Mouse (Mus musculus): ENCODE measurements around the gene Mfap1b. TPM values are rescaled to one million over a fixed set of nuclear protein-coding genes. Genes with fewer than 3 reads are reported as not detected.
A peak's percentile ranks its signal among the peaks of the same experiment; 100 is the strongest.

Mfap1b gene
- total RNA-seq, 2 experiments from 2014 or later: 39.9 to 40.9 TPM

DNA sequence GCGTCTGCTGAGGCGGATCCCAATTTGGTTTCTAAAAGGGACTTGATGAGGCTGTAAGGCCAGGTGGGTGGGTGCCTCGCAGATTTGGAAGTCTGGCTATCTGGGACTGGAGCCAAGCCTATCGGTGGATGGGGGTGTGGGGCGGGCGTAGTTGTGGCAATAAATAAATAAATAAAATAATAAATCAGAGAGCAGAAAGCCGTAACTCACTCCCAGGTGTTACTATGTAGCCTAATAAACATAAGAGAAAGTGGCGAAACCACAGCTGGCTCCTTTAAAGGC lies 30.9 kb downstream of the Mfap1b start:
- intact Hi-C loops (cut with DNase I): no loop called here
- no peak for DNase-seq (ENCODE audit: low spot score in 2 of 2)

DNA sequence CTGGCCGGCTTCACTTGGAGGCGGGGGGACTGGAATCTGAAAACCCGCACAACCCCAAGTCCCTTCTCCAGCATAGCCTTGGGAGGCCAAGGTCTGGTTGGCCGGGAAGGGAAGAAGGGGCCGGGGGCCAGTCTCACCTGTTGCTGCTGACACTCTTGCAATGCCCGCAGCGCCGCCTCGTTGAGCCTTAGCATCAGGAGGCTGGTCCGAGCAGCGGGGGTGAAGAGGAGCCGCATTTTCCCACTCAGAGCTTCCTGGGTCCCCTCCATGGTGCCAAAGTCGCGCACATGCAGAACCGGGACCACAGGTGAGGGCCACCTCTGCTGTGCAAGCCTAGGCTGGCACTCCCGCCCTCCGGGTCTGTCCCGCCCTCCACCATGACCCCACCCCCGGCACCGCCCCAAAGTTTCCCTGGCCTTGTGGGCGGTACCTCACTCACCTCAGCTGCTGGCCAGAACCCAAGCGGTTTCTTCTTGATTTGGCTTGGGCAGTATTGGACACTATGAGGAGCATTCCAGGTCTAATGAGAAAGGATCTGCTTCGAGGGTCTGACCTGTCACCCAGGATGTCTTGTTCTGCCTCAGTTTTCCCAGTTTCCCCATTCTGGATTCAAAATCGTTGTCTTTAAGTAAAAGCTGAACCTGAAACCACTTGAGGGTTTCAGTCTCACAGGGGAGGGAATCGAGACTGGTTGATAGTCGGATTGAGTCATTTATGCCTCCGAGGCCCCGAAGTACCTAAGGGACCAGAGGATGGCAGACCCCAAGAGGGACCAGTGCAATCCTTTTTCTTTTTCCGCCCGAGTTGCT lies 31.4 kb downstream of the Mfap1b start:
- intact Hi-C loops (cut with DNase I): no loop called here
- DNase-seq (ENCODE audit: low spot score in 2 of 2): no peak

DNA sequence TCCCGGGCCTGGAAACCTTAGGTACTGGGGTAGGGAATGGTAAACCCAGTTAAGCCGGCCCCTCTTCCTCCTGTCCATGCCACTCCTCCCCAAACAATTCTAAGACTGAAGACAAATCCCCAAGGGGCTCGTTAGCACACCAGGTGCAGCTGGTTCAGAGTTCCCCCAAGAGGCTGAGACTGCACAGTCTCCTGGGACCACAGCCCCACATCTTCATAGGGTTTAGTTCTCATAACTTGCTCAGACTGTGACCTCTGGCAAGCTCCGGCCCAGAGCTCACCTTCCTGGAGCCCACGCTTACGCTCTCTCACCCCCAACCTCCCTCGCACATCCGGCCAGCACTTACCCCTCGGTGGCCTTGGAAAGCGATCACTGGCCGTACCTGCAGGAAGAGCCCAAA lies 32.1 kb downstream of the Mfap1b start:
- no peak for DNase-seq (ENCODE audit: low spot score in 2 of 2)

DNA sequence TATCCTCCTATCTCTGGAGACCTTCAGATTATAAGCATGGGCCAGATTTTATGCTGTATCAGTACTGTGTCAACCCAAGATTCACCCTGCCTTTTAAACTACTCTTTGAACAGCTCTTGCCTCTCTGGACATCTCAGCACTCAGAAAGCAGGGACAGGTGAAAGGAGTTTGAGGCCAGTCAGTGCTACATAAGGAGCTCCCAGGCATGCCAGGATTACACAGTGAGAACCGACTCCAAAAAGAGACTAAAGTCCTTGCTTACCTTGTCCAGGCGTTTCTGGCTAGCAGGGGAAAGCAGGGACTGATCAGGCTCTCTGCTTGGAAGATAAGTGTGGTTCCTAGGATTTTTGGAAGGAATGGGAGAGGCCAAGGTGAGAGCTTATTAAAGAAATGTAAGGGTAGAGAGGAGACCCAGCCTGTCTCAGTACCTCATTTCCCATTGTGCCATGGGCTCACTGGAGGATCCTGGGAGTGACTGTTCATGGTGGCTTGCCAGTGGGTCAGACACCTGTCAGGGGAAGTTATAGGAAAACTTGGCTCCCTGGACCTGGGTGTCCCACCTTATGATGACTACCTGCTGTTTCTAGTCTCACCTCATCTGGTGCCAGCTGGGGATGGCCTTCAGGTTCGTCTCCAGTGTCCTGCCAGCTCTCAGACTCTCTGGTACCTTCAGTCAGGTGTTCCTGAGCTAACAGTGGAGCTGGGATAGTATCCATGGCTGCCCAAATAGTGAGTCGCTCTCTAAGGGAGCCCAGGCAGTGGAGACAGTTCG lies 32.8 kb downstream of the Mfap1b start:
- intact Hi-C loops (cut with DNase I): no loop called here
- no peak for DNase-seq (ENCODE audit: low spot score in 2 of 2)

More for the DNA sequence above, 32.1 kb downstream of the Mfap1b start:
- intact Hi-C loops (cut with DNase I): no loop called here

DNA sequence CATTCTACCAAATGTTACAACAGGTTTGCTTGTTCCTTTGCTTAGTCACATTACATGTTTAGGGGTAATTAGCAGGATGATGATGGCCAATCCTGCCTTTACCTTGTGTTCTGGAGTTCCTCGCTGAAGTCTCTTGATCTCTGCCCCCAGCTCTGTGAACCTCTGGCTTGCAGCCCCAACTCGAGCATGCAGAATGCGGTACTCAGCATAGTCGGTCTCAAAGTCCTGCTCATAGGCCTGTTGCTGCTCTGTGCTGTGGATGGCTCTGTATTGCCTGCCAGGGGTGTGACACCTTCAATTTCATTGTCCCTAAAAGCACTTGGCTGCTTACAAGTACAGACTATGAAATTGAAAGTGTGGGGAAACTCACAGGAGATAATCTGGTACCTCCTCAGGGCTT lies 34.1 kb downstream of the Mfap1b start:
- no peak for DNase-seq (ENCODE audit: low spot score in 2 of 2)
- intact Hi-C loops (cut with DNase I): no loop called here

DNA sequence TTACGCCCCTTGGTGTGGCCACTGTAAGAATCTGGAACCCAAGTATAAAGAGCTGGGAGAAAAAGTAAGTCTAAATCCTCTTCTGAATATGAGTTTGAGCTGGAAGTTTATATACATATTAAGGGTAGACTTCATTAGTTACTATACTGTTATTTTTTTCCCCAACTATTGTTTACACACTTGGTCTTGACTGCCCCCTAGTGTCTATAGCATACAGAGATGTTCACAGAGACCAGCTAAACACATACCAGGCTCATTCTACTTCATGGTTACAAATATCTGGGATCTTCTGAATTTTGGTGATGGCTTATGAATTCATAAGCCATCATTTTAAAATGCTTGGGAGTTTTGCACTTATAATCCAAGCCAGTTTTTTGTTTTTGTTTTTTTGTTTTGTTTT lies 39.0 kb downstream of the Mfap1b start:
- no peak for DNase-seq (ENCODE audit: low spot score in 2 of 2)
- intact Hi-C loops (cut with DNase I): no loop called here

DNA sequence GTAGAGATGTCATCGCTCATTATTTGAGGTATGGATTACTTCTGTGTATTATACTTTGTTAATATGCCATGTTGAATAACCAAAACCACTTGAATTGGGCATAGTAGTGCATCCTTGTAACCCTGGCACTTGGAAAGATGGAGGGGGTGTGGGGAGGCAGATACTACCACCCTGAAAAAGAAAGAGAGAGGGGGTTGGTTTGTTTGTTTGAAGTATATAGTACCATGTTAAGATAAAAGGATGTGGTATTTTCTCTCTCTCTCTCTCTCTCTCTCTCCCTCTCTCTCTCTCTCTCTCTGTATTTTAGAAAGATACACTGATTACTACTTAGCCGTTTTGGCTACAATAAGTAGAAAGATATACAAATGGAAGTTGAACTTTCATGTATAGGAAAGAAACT lies 48.0 kb downstream of the Mfap1b start:
- DNase-seq (ENCODE audit: low spot score in 2 of 2): no peak
- intact Hi-C loops (cut with DNase I): no loop called here

DNA sequence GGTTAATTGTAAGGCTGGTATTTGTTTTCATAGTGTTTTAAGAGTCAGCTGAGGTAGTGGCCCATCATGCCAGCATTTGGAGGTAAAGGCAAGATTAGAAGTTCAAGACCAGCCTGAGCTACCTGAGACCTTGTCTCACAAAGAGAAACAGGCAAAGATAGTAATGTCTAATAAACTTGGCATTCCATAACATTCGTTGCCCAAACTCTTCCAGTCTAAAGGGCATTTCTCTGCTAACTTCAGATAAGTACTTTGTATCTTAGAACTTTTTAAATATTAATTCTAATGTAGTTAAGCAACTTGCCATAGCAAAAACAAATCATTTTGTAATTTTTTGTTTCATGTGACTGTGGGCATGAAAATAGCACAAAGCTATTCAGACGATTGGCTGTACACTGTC lies 50.7 kb downstream of the Mfap1b start:
- no peak for DNase-seq (ENCODE audit: low spot score in 2 of 2)
- intact Hi-C loops (cut with DNase I): no loop called here

DNA sequence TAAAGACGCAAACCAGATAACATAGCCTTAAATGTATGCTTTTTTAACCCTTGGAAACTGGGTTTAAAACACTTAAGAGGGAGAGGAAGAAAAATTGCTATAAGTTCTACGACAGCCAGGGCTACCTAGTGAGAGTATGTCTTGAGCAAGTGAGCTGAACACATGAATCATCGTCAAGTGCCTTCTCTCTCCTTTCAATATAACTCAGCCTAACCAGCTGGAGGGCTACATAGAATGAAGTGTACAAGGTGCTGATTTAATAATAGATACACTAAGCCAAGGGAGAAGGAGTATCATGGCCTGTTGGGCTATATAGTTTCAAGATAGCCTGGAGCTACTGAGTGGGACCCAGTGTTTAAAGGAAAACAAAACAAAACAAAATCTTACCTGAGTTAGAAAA lies 55.4 kb downstream of the Mfap1b start:
- DNase-seq (ENCODE audit: low spot score in 2 of 2): no peak
- intact Hi-C loops (cut with DNase I): no loop called here

DNA sequence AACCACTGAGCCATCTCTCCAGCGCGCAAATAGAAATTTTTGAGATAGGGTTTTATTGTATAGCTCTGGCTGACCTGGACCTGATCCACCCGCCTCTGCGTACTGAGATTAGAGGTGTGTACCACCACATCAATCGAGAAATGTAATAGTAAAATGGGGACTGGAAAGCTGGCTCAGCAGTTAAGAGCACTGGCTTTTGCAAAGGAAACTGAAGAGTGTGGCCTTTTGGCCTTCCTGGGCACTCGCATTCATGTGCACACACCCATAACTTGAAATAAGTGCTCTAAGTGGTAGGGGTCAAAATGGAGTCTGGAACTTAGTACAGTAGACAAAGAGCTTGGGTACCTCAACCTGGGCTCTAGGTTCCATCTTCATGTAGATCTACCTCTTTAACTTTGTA lies 57.5 kb downstream of the Mfap1b start:
- intact Hi-C loops (cut with DNase I): no loop called here

DNA sequence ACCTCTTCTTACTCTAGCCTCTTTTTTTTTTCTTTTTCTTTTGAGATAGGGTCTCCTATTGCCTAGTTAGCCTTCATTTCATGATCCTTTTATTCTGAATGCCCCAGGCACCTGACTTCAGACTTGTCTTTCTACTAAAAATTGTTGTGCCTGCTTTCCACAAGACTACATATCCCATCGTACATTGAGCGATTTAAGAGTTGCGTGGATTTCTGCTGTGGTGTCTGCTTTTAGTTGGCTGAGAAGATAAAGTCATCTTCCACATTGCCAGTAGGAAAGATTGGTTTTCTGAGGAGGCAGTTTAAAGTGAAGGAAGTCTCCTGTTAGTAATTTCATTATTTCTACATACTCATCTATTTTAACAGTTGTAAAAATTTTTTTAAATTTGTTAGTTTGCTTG lies 58.3 kb downstream of the Mfap1b start:
- DNase-seq (ENCODE audit: low spot score in 2 of 2): peak; percentile 29 to 52
- intact Hi-C loops (cut with DNase I): no loop called here

More for the DNA sequence above, 57.5 kb downstream of the Mfap1b start:
- no peak for DNase-seq (ENCODE audit: low spot score in 2 of 2)

DNA sequence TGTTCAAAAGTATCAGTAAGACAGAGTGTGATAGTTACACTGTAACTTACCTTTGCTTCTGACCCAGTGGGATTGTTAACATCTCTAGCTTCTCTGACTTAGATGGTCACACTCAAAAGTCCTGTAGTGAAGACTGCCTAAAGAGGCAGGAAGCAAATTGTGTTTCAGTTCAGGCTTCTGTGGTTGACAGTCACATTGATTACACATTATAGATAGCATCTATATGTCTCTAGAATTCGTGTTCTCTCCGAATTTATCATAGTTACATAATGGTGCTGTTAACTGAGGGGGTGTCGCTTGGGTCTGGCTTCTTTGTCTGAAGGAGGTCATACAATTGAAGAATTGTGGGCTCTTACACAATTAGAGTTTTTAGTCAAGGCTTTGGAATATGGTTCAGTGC lies 58.8 kb downstream of the Mfap1b start:
- intact Hi-C loops (cut with DNase I): no loop called here
- no peak for DNase-seq (ENCODE audit: low spot score in 2 of 2)

DNA sequence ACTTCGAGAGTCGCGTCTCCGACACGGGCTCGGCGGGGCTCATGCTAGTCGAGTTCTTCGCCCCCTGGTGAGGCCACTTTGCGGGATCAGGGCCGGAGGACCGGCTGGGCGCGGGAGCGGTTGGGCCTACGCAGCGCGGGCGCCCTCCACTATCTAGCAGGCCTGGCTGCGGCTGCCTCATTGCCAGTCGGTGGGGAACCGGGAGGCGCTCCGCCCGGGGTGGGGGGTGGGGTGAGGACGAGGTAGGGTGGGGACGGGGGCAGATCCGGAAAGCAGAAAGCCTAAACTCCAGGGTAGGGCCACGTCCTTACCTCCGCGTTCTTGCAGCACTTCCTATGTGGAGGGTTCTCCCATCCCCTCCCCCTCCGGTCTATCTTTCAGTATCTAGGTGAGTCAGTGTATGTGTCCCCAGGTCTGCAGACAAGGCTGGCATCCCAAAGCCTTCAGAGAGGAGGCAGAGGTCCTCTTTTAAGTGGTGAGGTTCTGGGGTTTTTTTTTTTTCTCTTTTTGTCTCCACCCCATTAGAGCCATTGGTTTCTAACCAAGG lies 59.7 kb downstream of the Mfap1b start:
- intact Hi-C loops (cut with DNase I): no loop called here
- no peak for DNase-seq (ENCODE audit: low spot score in 2 of 2)

DNA sequence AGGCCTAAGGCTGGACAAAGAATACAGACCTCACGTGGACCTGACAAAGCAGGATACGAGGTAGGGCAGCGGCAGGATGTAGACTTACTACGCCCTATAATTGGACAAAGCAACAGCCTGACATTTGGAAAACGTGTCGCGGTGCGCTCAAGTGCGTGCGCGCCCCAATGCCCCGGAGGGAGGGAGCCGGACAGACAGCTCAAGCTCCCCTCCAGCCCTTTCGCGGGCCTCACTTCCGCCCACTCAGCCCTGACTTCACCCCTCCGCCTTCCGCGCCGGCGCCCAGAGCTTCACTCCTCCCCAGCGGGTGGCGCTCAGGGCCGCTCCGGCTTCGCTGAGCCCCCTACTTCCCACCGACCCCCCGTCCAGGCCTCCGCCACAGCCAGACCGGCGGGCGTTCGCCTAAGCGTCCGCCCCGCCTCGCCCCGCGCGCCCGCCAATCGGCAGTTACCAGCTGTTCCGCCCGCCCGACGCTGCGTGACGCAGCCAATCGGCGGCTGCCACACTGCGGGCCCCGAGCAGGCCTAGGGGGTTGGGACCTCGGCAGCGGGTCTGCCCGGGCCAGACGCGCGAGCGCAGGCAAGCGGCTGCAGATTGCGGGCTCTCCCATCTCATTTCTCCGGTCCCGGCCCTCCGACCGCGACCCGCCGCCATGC lies 60.4 kb downstream of the Mfap1b start, which contains the start of the genes Pdia3 and Catsper2:
Gene Pdia3 (plus strand): TSS at position 389 of the 656 bp plus-strand sequence.
Gene Catsper2 (minus strand): TSS at position 406 of the 656 bp plus-strand sequence.
- intact Hi-C loops (cut with DNase I): no loop called here
- DNase-seq (ENCODE audit: low spot score in 2 of 2): peak; percentile 96

DNA sequence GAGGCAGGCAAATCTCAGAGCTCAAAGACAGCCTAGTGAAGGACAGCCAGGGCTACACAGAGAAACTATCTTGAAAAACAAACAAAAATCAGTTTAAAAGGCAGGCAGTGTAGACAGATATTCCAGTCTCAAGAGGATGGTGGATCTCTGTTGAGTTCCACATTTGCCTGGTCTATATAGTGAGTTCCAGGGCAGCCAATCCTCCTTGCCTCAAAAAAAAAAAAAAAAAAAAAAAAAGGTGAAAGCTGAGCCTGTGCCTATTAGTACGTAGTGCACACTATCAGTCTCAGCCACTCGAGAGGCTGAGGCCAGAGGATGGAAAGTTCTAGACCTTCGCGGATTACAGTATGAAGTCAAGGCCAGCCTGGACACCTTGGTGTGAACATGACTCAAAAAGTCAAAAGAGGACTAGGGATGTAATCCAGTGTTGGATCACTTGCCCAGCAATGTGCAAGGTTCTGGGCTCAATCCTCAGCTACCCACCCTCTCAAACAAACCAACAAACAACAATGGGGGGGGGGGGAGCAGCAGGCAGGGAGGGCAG lies 61.0 kb downstream of the Mfap1b start:
- intact Hi-C loops (cut with DNase I): no loop called here
- no peak for DNase-seq (ENCODE audit: low spot score in 2 of 2)

Small RNAs within 50 kb of the gene (microRNA-seq; reads per million reads assigned to microRNA genes)
- 0 reads per million in 2 experiments for gene Gm22953

Other genes starting within 250 kb of the Mfap1b start
- 100 to 1,000 TPM; 131 to 158 TPM for gene Trp53bp1, start 202.7 kb downstream of the Mfap1b start, total RNA-seq (2021)
- gene Map1a, start 184.5 kb downstream of the Mfap1b start, total RNA-seq (2021): 100 to 1,000 TPM; 524 to 622 TPM
- 100 to 1,000 TPM; 111 to 122 TPM for gene Ppip5k1, start 118.7 kb downstream of the Mfap1b start, total RNA-seq (2021)
- 100 to 1,000 TPM; 371 to 391 TPM for gene Ckmt1, start 116.4 kb downstream of the Mfap1b start, total RNA-seq (2021)
- under 1 TPM; 0.09 to 0.62 TPM for gene Strc, start 86.9 kb downstream of the Mfap1b start, total RNA-seq (2021)
- gene Pdia3, start 60.3 kb downstream of the Mfap1b start, total RNA-seq (2021): 100 to 1,000 TPM; 207 to 216 TPM
- gene Catsper2, start 60.3 kb downstream of the Mfap1b start, total RNA-seq (2021): 1 to 10 TPM; 4.2 to 5.7 TPM
- gene Ell3, start 29.8 kb downstream of the Mfap1b start, total RNA-seq (2021): not detected
- 100 to 1,000 TPM; 188 to 195 TPM for gene Serf2, start 24.9 kb downstream of the Mfap1b start, total RNA-seq (2021)
- gene Hypk, start 20.8 kb downstream of the Mfap1b start, total RNA-seq (2021): 10 to 100 TPM; 13.9 to 16.1 TPM
- gene Serinc4, start 17.3 kb downstream of the Mfap1b start, total RNA-seq (2021): under 1 TPM; 0.46 to 0.62 TPM
- 10 to 100 TPM; 35.3 to 38.0 TPM for gene Mfap1a, start 32.6 kb upstream of the Mfap1b start, total RNA-seq (2021)
- gene Wdr76, start 32.7 kb upstream of the Mfap1b start, total RNA-seq (2021): 1 to 10 TPM; 4.2 to 4.4 TPM

All from left cerebral cortex, postnatal 25 days (tissue).